Mouse (Mus musculus) liver, embryonic 14.5 days (tissue): ENCODE measurements around the gene Skp1a.

Source experiments
- CTCF ChIP-seq: IDR thresholded peaks from 2 replicates; pipeline ENCODE4 v1.5.1; 2016; ENCODE audit warnings: antibody characterized with exemption, low read depth, control low read depth
- EP300 ChIP-seq: IDR thresholded peaks from 2 replicates; pipeline ENCODE4 v1.6.1; 2016; ENCODE audit warnings: antibody characterized with exemption, low read depth

DNA sequence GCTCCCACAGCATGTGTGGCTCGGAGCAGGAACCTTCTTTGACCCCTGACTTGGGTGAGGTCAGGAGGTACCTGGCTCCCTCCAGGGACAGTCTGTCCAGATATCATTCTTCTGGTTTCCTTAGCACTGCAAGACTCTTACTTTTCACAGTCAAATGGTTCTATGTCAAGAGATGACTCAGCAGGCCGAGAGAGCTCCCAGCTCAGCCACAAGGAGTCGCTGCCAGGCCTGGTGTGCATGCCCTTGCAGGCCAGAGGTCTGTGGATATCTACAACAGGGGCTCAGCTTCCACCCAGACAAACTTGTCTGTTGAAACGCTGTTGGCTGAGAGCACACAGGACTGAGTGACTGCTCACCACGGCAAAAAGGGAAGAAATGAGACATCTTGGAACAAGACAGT lies 30.1 kb downstream of the Skp1a start:
- TF ChIP-seq CTCF (peak; percentile 81), EP300 (no peak)
